Comparison of ENCODE assay signal across 8 mouse cellular contexts in the genomic region with DNA sequence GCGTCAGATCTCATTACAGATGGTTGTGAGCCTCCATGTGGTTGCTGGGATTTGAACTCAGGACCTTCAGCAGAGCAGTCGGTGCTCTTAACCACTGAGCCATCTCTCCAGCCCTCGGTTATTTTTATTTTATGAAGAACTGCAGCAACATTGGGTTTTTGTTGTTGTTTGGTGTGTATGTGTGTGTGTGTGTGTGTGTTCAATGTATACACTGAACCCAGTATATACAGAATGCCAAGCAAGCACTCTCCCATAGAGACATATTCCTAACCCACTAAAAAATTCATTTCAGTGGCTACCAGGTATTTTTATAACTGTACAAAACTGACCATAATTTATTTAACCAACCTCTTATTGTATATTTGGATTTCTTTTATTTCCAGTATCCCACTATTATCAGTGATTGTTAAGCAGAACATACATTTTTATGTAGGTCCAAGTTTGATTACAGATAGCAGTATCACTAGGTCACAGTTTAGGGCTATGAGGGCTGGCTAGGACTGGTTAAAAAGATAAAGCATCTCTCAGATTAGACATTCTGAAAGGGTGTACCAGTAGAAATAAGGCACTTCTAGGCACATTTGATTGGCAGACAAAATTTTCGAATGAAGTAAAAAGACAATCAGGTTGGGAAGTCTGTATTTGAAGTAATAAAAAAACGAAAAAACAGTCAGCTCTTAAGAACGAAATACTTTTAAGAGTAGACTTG. TPM values are rescaled to one million over a fixed set of nuclear protein-coding genes. Genes with fewer than 3 reads are reported as not detected.
DNase-seq lines count a peak whose midpoint lies in the region; ATAC-seq and TF ChIP-seq lines count a peak whose summit lies in the region.

No protein-coding gene starts in this region.

- no peaks in the 10 kb centered on the region for H3K9me3 ChIP-seq in limb, embryonic 13.5 days
- H3K9me3 ChIP-seq in neural tube, embryonic 14.5 days (ENCODE audit: control insufficient read depth, low read length) = no peaks in the 10 kb centered on the region

- H3K36me3 ChIP-seq in limb, embryonic 13.5 days = peaks cover 7% of the 10 kb centered on the region
- peaks cover 6% of the 10 kb centered on the region; the same call in 1 of the 2 replicates for H3K36me3 ChIP-seq in neural tube, embryonic 14.5 days (ENCODE audit: control insufficient read depth, insufficient read depth, low read length)

- H3K9ac ChIP-seq in limb, embryonic 13.5 days = 0 out of 2 replicates have a peak overlapping the region, but pooled peaks have one; percentile 81
- no peak overlapping the region; the same call in 1 of the 2 replicates for H3K9ac ChIP-seq in neural tube, embryonic 14.5 days (replicated peaks; ENCODE audit: low read depth, low read length)

- ATAC-seq in erythroid progenitor cell, adult 5-6 weeks (replicated peaks; ENCODE audit: low FRiP score, poor library complexity, severe bottlenecking) = 0 out of 2 replicates have a peak, but pooled peaks have one; percentile 19
- ATAC-seq in limb, embryonic 13.5 days (ENCODE audit: low FRiP score, low read depth) = no peak
- no peak for ATAC-seq in neural tube, embryonic 14.5 days (ENCODE audit: low read depth)
- no peak for ATAC-seq in inflammation-experienced regulatory T-cells, adult 6 months

- no peak for TF ChIP-seq POLR2A in lung, adult 2 months (IDR thresholded peaks at IDR 0.05; ENCODE audit: borderline replicate concordance, extremely low read depth, low read depth, low read length)

- peak overlapping the region; percentile 88 for H3K4me2 ChIP-seq in limb, embryonic 13.5 days (replicated peaks)
- H3K4me2 ChIP-seq in neural tube, embryonic 14.5 days (ENCODE audit: low read depth, low read length) = peak overlapping the region; percentile 64

- 50% methylated on average over 6 of the region's 6 CpGs for WGBS in lung, adult 2 months
- 48% methylated on average over 6 of the region's 6 CpGs for WGBS in limb, embryonic 13.5 days
- 64% methylated on average over 6 of the region's 6 CpGs for WGBS in neural tube, embryonic 14.5 days

- H3K27me3 ChIP-seq in limb, embryonic 13.5 days = no peaks in the 10 kb centered on the region
- H3K27me3 ChIP-seq in neural tube, embryonic 14.5 days (ENCODE audit: control insufficient read depth, insufficient read depth, low read length) = no peaks in the 10 kb centered on the region

- TF ChIP-seq CTCF in lung, adult 2 months (IDR thresholded peaks at IDR 0.05; ENCODE audit: insufficient read depth, low read length) = no peak

- DNase-seq in lung, adult 2 months = no peak
- DNase-seq in lung, postnatal 4 days = no peak
- no peak for DNase-seq in kidney, postnatal 14 days
- DNase-seq in layer of hippocampus, adult 9-11 months = no peak

- H3K4me1 ChIP-seq in lung, adult 2 months (ENCODE audit: control insufficient read depth, insufficient read depth, low read length) = peaks cover 10% of the 10 kb centered on the region
- peaks cover 19% of the 10 kb centered on the region for H3K4me1 ChIP-seq in limb, embryonic 13.5 days
- peaks cover 16% of the 10 kb centered on the region for H3K4me1 ChIP-seq in neural tube, embryonic 14.5 days (ENCODE audit: control insufficient read depth, insufficient read depth, low read length)

- no peak overlapping the region for H3K27ac ChIP-seq in limb, embryonic 13.5 days
- H3K27ac ChIP-seq in neural tube, embryonic 14.5 days (ENCODE audit: low read depth, low read length) = no peak overlapping the region

- H3K4me3 ChIP-seq in lung, adult 2 months (replicated peaks; ENCODE audit: extremely low read depth, low read depth, low read length) = peak overlapping the region; percentile 31
- H3K4me3 ChIP-seq in limb, embryonic 13.5 days = peak overlapping the region; percentile 70
- H3K4me3 ChIP-seq in neural tube, embryonic 14.5 days (ENCODE audit: low read depth, low read length) = peak overlapping the region; percentile 64

RNA-seq across cellular contexts. Expression of gene Dcaf11, which starts 0.9 kb away (rescaled TPM):
- polyA plus RNA-seq in lung, adult 2 months (2012; rRNA removed) = 96.0 and 124 TPM in 2 replicates
- 31.0 and 44.0 TPM in 2 replicates for total RNA-seq in erythroid progenitor cell, adult 5-6 weeks (2015; ENCODE audit: low replicate concordance)
- total RNA-seq in erythroid progenitor cell, adult 5-6 weeks (2017; ENCODE audit: low replicate concordance) = 20.2 and 39.3 TPM in 2 replicates
- 55.9 and 58.7 TPM in 2 replicates for polyA plus RNA-seq in limb, embryonic 13.5 days (2015; fragmentation: Nextera tagmentation; extraction: Ambion mirVana)
- 112 and 114 TPM in 2 replicates for polyA plus RNA-seq in neural tube, embryonic 14.5 days (2014; fragmentation: Nextera tagmentation; extraction: Ambion mirVana)
- polyA plus RNA-seq in inflammation-experienced regulatory T-cells, adult 6 months (2017; shearing (Covaris generic)) = 100 to 1,000 TPM in 1 of 3 experiments, 10 to 100 TPM in 2; 73.9 to 107 (median 81.0) TPM

RNA-seq across cellular contexts. Expression of gene A730061H03Rik, which starts 1.3 kb away (rescaled TPM):
- 0.60 and 1.8 TPM in 2 replicates for polyA plus RNA-seq in lung, adult 2 months (2012; rRNA removed)
- total RNA-seq in erythroid progenitor cell, adult 5-6 weeks (2015; ENCODE audit: low replicate concordance) = 6.5 TPM in 1 of 2 replicates, not detected in the other
- total RNA-seq in erythroid progenitor cell, adult 5-6 weeks (2017; ENCODE audit: low replicate concordance) = not detected in 2 replicates
- polyA plus RNA-seq in limb, embryonic 13.5 days (2015; fragmentation: Nextera tagmentation; extraction: Ambion mirVana) = 0.74 TPM in 1 of 2 replicates, not detected in the other
- 1.5 TPM in 1 of 2 replicates, not detected in the other for polyA plus RNA-seq in neural tube, embryonic 14.5 days (2014; fragmentation: Nextera tagmentation; extraction: Ambion mirVana)
- 1 to 10 TPM; 1.4 to 3.2 (median 3.2) TPM for polyA plus RNA-seq in inflammation-experienced regulatory T-cells, adult 6 months (2017; shearing (Covaris generic))

RNA-seq across cellular contexts. Expression of gene Fitm1, which starts 16.5 kb away (rescaled TPM):
- 5.1 and 17.5 TPM in 2 replicates for polyA plus RNA-seq in lung, adult 2 months (2012; rRNA removed)
- total RNA-seq in erythroid progenitor cell, adult 5-6 weeks (2015; ENCODE audit: low replicate concordance) = not detected in 2 replicates
- total RNA-seq in erythroid progenitor cell, adult 5-6 weeks (2017; ENCODE audit: low replicate concordance) = not detected in 2 replicates
- polyA plus RNA-seq in limb, embryonic 13.5 days (2015; fragmentation: Nextera tagmentation; extraction: Ambion mirVana) = 22.5 and 25.5 TPM in 2 replicates
- 0.58 TPM in 1 of 2 replicates, not detected in the other for polyA plus RNA-seq in neural tube, embryonic 14.5 days (2014; fragmentation: Nextera tagmentation; extraction: Ambion mirVana)
- polyA plus RNA-seq in inflammation-experienced regulatory T-cells, adult 6 months (2017; shearing (Covaris generic)) = not detected

RNA-seq across cellular contexts. Expression of gene Pck2, which starts 18.8 kb away (rescaled TPM):
- 31.6 and 34.1 TPM in 2 replicates for polyA plus RNA-seq in lung, adult 2 months (2012; rRNA removed)
- total RNA-seq in erythroid progenitor cell, adult 5-6 weeks (2015; ENCODE audit: low replicate concordance) = 79.3 and 89.7 TPM in 2 replicates
- total RNA-seq in erythroid progenitor cell, adult 5-6 weeks (2017; ENCODE audit: low replicate concordance) = 112 and 125 TPM in 2 replicates
- 36.9 and 38.0 TPM in 2 replicates for polyA plus RNA-seq in limb, embryonic 13.5 days (2015; fragmentation: Nextera tagmentation; extraction: Ambion mirVana)
- 17.6 and 19.5 TPM in 2 replicates for polyA plus RNA-seq in neural tube, embryonic 14.5 days (2014; fragmentation: Nextera tagmentation; extraction: Ambion mirVana)
- polyA plus RNA-seq in inflammation-experienced regulatory T-cells, adult 6 months (2017; shearing (Covaris generic)) = 10 to 100 TPM; 31.9 to 37.5 (median 35.9) TPM

RNA-seq across cellular contexts. Expression of gene Psme1, which starts 19.0 kb away (rescaled TPM):
- polyA plus RNA-seq in lung, adult 2 months (2012; rRNA removed) = 82.8 and 98.6 TPM in 2 replicates
- total RNA-seq in erythroid progenitor cell, adult 5-6 weeks (2015; ENCODE audit: low replicate concordance) = 287 and 391 TPM in 2 replicates
- total RNA-seq in erythroid progenitor cell, adult 5-6 weeks (2017; ENCODE audit: low replicate concordance) = 37.7 and 64.8 TPM in 2 replicates
- polyA plus RNA-seq in limb, embryonic 13.5 days (2015; fragmentation: Nextera tagmentation; extraction: Ambion mirVana) = 145 and 150 TPM in 2 replicates
- 200 and 226 TPM in 2 replicates for polyA plus RNA-seq in neural tube, embryonic 14.5 days (2014; fragmentation: Nextera tagmentation; extraction: Ambion mirVana)
- 100 to 1,000 TPM; 667 to 812 (median 693) TPM for polyA plus RNA-seq in inflammation-experienced regulatory T-cells, adult 6 months (2017; shearing (Covaris generic))
